Mouse (Mus musculus) c-Kit-positive CD71-positive TER-119-negative erythroid progenitor cells, embryonic 14.5 days (primary cell): ENCODE measurements around the gene Ccdc170.
"Not testable (repeated sequence)": the region's sequence is repeated elsewhere in the genome, so short reads cannot be mapped to it uniquely, and the experiment has no call there.

Source experiments
- DNase-seq: peaks from one replicate; pipeline ENCODE4 v3.0.0-alpha.2; 2013; ENCODE audit warnings: low read depth

Ccdc170 gene

GRCm38 (mm10) chr10:4600796-4601474, 118.6 kb downstream of the Ccdc170 start:
- no peak for DNase-seq

- DNase-seq: not testable (repeated sequence)
Observed at GRCm38 (mm10) chr10:4601612-4602011, 119.3 kb downstream of the Ccdc170 start.

GRCm38 (mm10) chr10:4602466-4602865, 120.2 kb downstream of the Ccdc170 start:
- no peak for DNase-seq

- DNase-seq: no peak
Observed at GRCm38 (mm10) chr10:4604527-4605209, 122.4 kb downstream of the Ccdc170 start.

- DNase-seq: no peak
Observed at GRCm38 (mm10) chr10:4610234-4610633, 127.9 kb downstream of the Ccdc170 start.

- DNase-seq: no peak
Observed at GRCm38 (mm10) chr10:4611386-4612155, 129.3 kb downstream of the Ccdc170 start, which contains the start of gene Esr1. TSS of gene Esr1 (plus strand) at chr10:4611593.
